Mouse (Mus musculus): ENCODE measurements around the gene Zfp977.
"Not testable (repeated sequence)": the region's sequence is repeated elsewhere in the genome, so short reads cannot be mapped to it uniquely, and the experiment has no call there.

Zfp977 gene

GRCm38 (mm10) chr7:42592413-42592812 lies at the start of gene Zfp977:
TSS of gene Zfp977 (minus strand) at chr7:42592547.
- DNase-seq, result not testable (repeated sequence)

- DNase-seq, result not testable (repeated sequence)
Observed at GRCm38 (mm10) chr7:42631031-42631430, 38.7 kb upstream of the Zfp977 start.

- not testable (repeated sequence) for DNase-seq
Observed at GRCm38 (mm10) chr7:42595666-42596065, 3.3 kb upstream of the Zfp977 start.

GRCm38 (mm10) chr7:42591311-42591710 lies 1.0 kb downstream of the Zfp977 start:
- not testable (repeated sequence) for DNase-seq

GRCm38 (mm10) chr7:42578488-42578887 lies 13.9 kb downstream of the Zfp977 start, which contains the start of gene Gm21028:
TSS of gene Gm21028 (minus strand) at chr7:42578588.
- no peak for DNase-seq

GRCm38 (mm10) chr7:42551766-42552165 lies 40.6 kb downstream of the Zfp977 start:
- no peak for DNase-seq

Data from cerebellum, adult 9-10 months (tissue).